Mouse (Mus musculus) MEL (cell line): ENCODE results near the gene Hnf1b.

Source experiments
- CTCF ChIP-seq, 3 experiments: IDR thresholded peaks in 2 of 3; conservative IDR thresholded peaks in 1 of 3; 2 replicates each; pipeline ENCODE4 v1.5.1; 2011 to 2012; ENCODE audit warnings: low read length in 3 of 3, low read depth in 2 of 3, mild to moderate bottlenecking in 2 of 3, improper control_type of control experiment in 1 of 3, inconsistent platforms in 1 of 3, mixed read lengths in 1 of 3, moderate library complexity in 1 of 3; ENCODE audit not compliant: control insufficient read depth in 1 of 3, insufficient read depth in 1 of 3, poor library complexity in 1 of 3, severe bottlenecking in 1 of 3
- EP300 ChIP-seq, 2 experiments: IDR thresholded peaks; 2 replicates each; pipeline ENCODE4 v1.6.1; 2011; ENCODE audit warnings: improper control_type of control experiment in 2 of 2, low read length in 2 of 2, low read depth in 1 of 2, mild to moderate bottlenecking in 1 of 2
- HCFC1 ChIP-seq: IDR thresholded peaks from 2 replicates; pipeline ENCODE4 v1.6.1; 2012; ENCODE audit warnings: low read depth, mild to moderate bottlenecking, inconsistent platforms, low read length, improper control_type of control experiment, moderate library complexity
- MAX ChIP-seq: IDR thresholded peaks from 2 replicates; pipeline ENCODE4 v1.6.1; 2011; ENCODE audit warnings: low read length, improper control_type of control experiment
- POLR2A ChIP-seq, 2 experiments: IDR thresholded peaks; 2 replicates each; pipeline ENCODE4 v1.6.1; 2011 to 2012; ENCODE audit warnings: low read length in 2 of 2, mild to moderate bottlenecking in 2 of 2, control low read depth in 1 of 2, improper control_type of control experiment in 1 of 2, low read depth in 1 of 2, moderate library complexity in 1 of 2; ENCODE audit not compliant: control insufficient read depth in 1 of 2, insufficient read depth in 1 of 2, poor library complexity in 1 of 2

DNA sequence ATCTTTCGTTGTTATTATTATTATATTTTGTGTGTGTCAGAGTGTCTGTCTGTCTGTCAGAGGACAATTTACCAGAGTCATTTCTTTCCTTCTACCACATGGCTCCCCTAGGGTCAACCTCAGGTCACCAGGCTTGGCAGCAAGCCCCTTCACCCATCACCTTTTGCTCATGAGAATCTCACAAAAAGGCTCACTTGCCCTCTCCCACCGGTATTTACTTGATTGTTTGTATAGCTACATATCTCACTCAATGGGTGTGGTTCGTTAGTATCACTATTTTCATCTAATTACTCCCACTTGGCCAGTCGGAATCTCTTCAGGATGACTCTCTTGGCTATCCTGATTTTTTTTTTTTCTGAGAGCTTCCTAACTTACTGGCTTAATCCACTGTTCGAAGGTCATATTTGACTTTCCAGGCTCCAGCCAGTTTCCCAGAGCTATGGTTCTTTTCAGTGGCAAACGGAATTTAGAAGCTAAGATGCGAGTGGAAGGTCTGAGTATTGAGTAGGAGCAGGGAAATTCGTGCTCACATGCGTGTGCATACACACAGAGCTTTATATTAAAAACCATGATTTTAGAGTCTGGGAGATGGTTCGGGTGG, 82.7 kb downstream of the Hnf1b start:
- TF ChIP-seq MAX: no peak
- TF ChIP-seq POLR2A (IDR thresholded peaks at IDR 0.05; ENCODE audit: control insufficient read depth in 1 of 2, insufficient read depth in 1 of 2, low read depth in 1 of 2, low read length in 2 of 2, poor library complexity in 1 of 2): no peak
- TF ChIP-seq CTCF (IDR thresholded peaks at IDR 0.05 in 2 of 3, conservative IDR thresholded peaks at IDR 0.05 in 1 of 3; ENCODE audit: control insufficient read depth in 1 of 3, insufficient read depth in 1 of 3, low read depth in 2 of 3, low read length in 3 of 3, poor library complexity in 1 of 3, severe bottlenecking in 1 of 3): no peak
- TF ChIP-seq HCFC1: no peak
- TF ChIP-seq EP300 (IDR thresholded peaks at IDR 0.05; ENCODE audit: low read depth in 1 of 2, low read length in 2 of 2): no peak
